Mouse (Mus musculus): Measurements from ENCODE around the gene Actn2.

- TF ChIP-seq GATA1 (IDR thresholded peaks at IDR 0.05; ENCODE audit: low read length), result no peak
- no peak for TF ChIP-seq TAL1 (IDR thresholded peaks at IDR 0.05; ENCODE audit: low read length)
Measured at GRCm38 (mm10) chr13:12297777-12298176, 42.8 kb downstream of the Actn2 start.

Measured in erythroblast, embryonic 14.5 days (primary cell).